Mouse (Mus musculus) heart, embryonic 13.5 days (tissue): ENCODE measurements at regions not wholly inside any gene's neighbourhood (a gene's known extent, or its start where the extent isn't known, plus 50 kb on each side); places are given as distances from the start of the nearest gene placed in this dataset.

Experiments
- ATAC-seq: fragments of 200-750 bp; cut with Nextera tagmentation; 2 replicates; pipeline ENCODE4 v1.8.0; 2017; ENCODE audit warnings: moderate TSS enrichment; ENCODE audit not compliant: insufficient number of reproducible peaks, low FRiP score, low TSS enrichment; ENCODE audit errors: extremely low read depth
- H3K27ac ChIP-seq: fragments of 300-500 bp; sonication (generic); replicated peaks from 2 replicates; pipeline ENCODE4 v1.5.1; 2015; ENCODE audit warnings: moderate library complexity, mild to moderate bottlenecking, inconsistent platforms
- H3K27me3 ChIP-seq: fragments of 300-500 bp; sonication (generic); replicated peaks from 2 replicates; pipeline ENCODE4 v1.6.1; 2015; ENCODE audit warnings: mild to moderate bottlenecking, inconsistent platforms
- H3K36me3 ChIP-seq: fragments of 300-500 bp; sonication (generic); 2 replicates; pipeline ENCODE4 v1.6.1; 2015; ENCODE audit warnings: mild to moderate bottlenecking, inconsistent platforms
- H3K4me1 ChIP-seq: fragments of 300-500 bp; sonication (generic); 2 replicates; pipeline ENCODE4 v1.6.1; 2015; ENCODE audit warnings: inconsistent platforms
- H3K4me2 ChIP-seq: fragments of 300-500 bp; sonication (generic); 2 replicates; pipeline ENCODE4 v1.6.1; 2015; ENCODE audit warnings: inconsistent platforms, mild to moderate bottlenecking, moderate library complexity
- H3K4me3 ChIP-seq: fragments of 300-500 bp; sonication (generic); 2 replicates; pipeline ENCODE4 v1.5.1; 2015; ENCODE audit warnings: moderate library complexity, mild to moderate bottlenecking, inconsistent platforms
- H3K9ac ChIP-seq: fragments of 300-500 bp; sonication (generic); 2 replicates; pipeline ENCODE4 v1.6.1; 2015; ENCODE audit warnings: inconsistent platforms, mild to moderate bottlenecking, moderate library complexity
- H3K9me3 ChIP-seq: fragments of 300-500 bp; sonication (generic); 2 replicates; pipeline ENCODE4 v1.6.1; 2016; ENCODE audit warnings: inconsistent platforms
- WGBS: fragments of 180-500 bp; shearing (Covaris S2); methylation state at CpG from one replicate; pipeline ENCODE4 v1.1.7; 2015; ENCODE audit warnings: mixed read lengths; 5-methylcytosine and 5-hydroxymethylcytosine counted together

GRCm38 (mm10) chr12:15896511-15896910 lies 79.8 kb upstream of the Trib2 start:
- Histone ChIP-seq H3K9ac (no peak overlapping the region), H3K4me2 (no peak overlapping the region), H3K4me1 (peaks cover 19% of the 10 kb centered on the region), H3K4me3 (no peak overlapping the region), H3K27ac (no peak overlapping the region), H3K9me3 (no peaks in the 10 kb centered on the region), H3K27me3 (no peaks in the 10 kb centered on the region), H3K36me3 (no peaks in the 10 kb centered on the region)
- WGBS, result 70% methylated on average over 3 of the region's 3 CpGs
- ATAC-seq, result no peak

- peaks cover 16% of the 10 kb centered on the region for H3K4me1 ChIP-seq
- no peaks in the 10 kb centered on the region for H3K27me3 ChIP-seq
- ATAC-seq, result no peak
- no peak overlapping the region for H3K4me3 ChIP-seq
- H3K9me3 ChIP-seq, result no peaks in the 10 kb centered on the region
- no peak overlapping the region for H3K4me2 ChIP-seq
- no peak overlapping the region for H3K27ac ChIP-seq
- 30% methylated on average over 2 of the region's 2 CpGs for WGBS
- H3K9ac ChIP-seq, result no peak overlapping the region
- no peaks in the 10 kb centered on the region for H3K36me3 ChIP-seq
Measured at GRCm38 (mm10) chr12:15895215-15895614, 78.5 kb upstream of the Trib2 start.

DNA sequence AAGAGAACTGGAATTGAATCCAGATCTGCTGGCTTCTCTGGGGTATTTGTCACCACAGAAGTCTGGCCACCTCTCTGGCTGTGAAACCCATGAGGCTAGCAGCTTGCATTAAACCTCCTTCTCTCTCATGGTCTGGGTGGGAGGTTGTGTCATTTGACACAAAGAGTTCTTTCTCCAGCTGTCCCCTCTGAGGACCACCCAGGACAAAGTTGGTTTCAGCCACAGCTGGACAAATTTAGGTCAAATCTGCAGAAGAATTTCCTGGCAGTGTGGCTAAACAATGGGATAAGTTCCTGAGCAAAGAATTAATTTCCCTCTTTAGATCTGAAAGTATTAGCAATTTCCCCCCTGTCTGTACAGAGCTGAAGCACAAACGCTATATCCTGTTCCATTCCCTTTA lies 73.9 kb upstream of the Trib2 start:
- no peak overlapping the region for H3K9ac ChIP-seq
- no peaks in the 10 kb centered on the region for H3K36me3 ChIP-seq
- H3K4me2 ChIP-seq, result no peak overlapping the region
- no peaks in the 10 kb centered on the region for H3K9me3 ChIP-seq
- no peak overlapping the region for H3K27ac ChIP-seq
- no peak for ATAC-seq
- peaks cover 12% of the 10 kb centered on the region; the same call in 1 of the 2 replicates for H3K4me1 ChIP-seq
- WGBS, result 56% methylated on average over 1 of the region's 1 CpGs
- H3K27me3 ChIP-seq, result no peaks in the 10 kb centered on the region
- no peak overlapping the region for H3K4me3 ChIP-seq

- Histone ChIP-seq H3K4me1 (peaks cover 14% of the 10 kb centered on the region), H3K36me3 (no peaks in the 10 kb centered on the region), H3K9me3 (no peaks in the 10 kb centered on the region), H3K4me3 (no peak overlapping the region), H3K27me3 (no peaks in the 10 kb centered on the region), H3K27ac (no peak overlapping the region), H3K9ac (no peak overlapping the region), H3K4me2 (no peak overlapping the region)
- ATAC-seq, result no peak
- WGBS, result 49% methylated on average over 7 of the region's 7 CpGs
Measured at GRCm38 (mm10) chr12:15879907-15880430, 63.2 kb upstream of the Trib2 start.
